Mouse (Mus musculus): ENCODE data around the gene Nceh1.

- TF ChIP-seq CTCF (IDR thresholded peaks at IDR 0.05; ENCODE audit: low read depth) (no peak), EP300 (optimal IDR thresholded peaks at IDR 0.05) (no peak)
Measured at GRCm38 (mm10) chr3:27267327-27267726, 84.6 kb downstream of the Nceh1 start.
